Mouse (Mus musculus) monocyte, adult 5-6 weeks (primary cell): ENCODE measurements around the gene Wdr90. TPM values are rescaled to one million over a fixed set of nuclear protein-coding genes. Genes with fewer than 3 reads are reported as not detected.

Experiments
- ATAC-seq: fragments of 153-309, 156-312 bp; replicated peaks from 2 replicates; pipeline ENCODE4 v1.8.0; 2017; ENCODE audit warnings: mild to moderate bottlenecking; ENCODE audit not compliant: low TSS enrichment, insufficient number of reproducible peaks, severe bottlenecking, poor library complexity, low FRiP score
- total RNA-seq: library from RNA; stranded (forward); fragments of 200-1000, 200-491, 200-594 nt; gene quantifications from 3 replicates; pipeline ENCODE4 v1.2.3, GENCODE M21; 2017

Wdr90 gene
- total RNA-seq, 1 experiment from 2014 or later: 3.4 TPM

- ATAC-seq: no peak
Measured at GRCm38 (mm10) chr17:25834595-25835222, 26.6 kb downstream of the Wdr90 start.

GRCm38 (mm10) chr17:25833961-25834594, 27.2 kb downstream of the Wdr90 start:
- no peak for ATAC-seq

GRCm38 (mm10) chr17:25833291-25833663, 28.0 kb downstream of the Wdr90 start, which contains the start of gene Stub1:
Gene Stub1, minus strand, starts transcription at chr17:25833404.
- peak; percentile 42 for ATAC-seq

GRCm38 (mm10) chr17:25832436-25833290, 28.6 kb downstream of the Wdr90 start:
- ATAC-seq: peak; percentile 81

- no peak for ATAC-seq
Measured at GRCm38 (mm10) chr17:25831451-25832281, 29.6 kb downstream of the Wdr90 start.

- ATAC-seq: no peak
Measured at GRCm38 (mm10) chr17:25830806-25831431, 30.4 kb downstream of the Wdr90 start.

GRCm38 (mm10) chr17:25830200-25830753, 31.0 kb downstream of the Wdr90 start:
- ATAC-seq: no peak

GRCm38 (mm10) chr17:25829558-25830017, 31.7 kb downstream of the Wdr90 start:
- no peak for ATAC-seq

- peak; percentile 33 for ATAC-seq
Measured at GRCm38 (mm10) chr17:25828712-25829557, 32.4 kb downstream of the Wdr90 start, which contains the start of gene Jmjd8. Gene Jmjd8, plus strand, starts transcription at chr17:25828867.

GRCm38 (mm10) chr17:25828223-25828594, 33.1 kb downstream of the Wdr90 start:
- ATAC-seq: no peak

- no peak for ATAC-seq
Measured at GRCm38 (mm10) chr17:25827546-25828222, 33.6 kb downstream of the Wdr90 start.

- no peak for ATAC-seq
Measured at GRCm38 (mm10) chr17:25827011-25827410, 34.3 kb downstream of the Wdr90 start.

- no peak for ATAC-seq
Measured at GRCm38 (mm10) chr17:25825984-25826570, 35.2 kb downstream of the Wdr90 start.

GRCm38 (mm10) chr17:25825311-25825710, 36.0 kb downstream of the Wdr90 start:
- ATAC-seq: no peak

GRCm38 (mm10) chr17:25824362-25825142, 36.7 kb downstream of the Wdr90 start:
- no peak for ATAC-seq
